Mouse (Mus musculus) CH12.LX (cell line): Measurements from ENCODE around the gene Ganc. TPM values are rescaled to one million over a fixed set of nuclear protein-coding genes. Genes with fewer than 3 reads are reported as not detected.

Experiments used
- DNase-seq: peaks from one replicate; pipeline ENCODE4 v3.0.0-alpha.2; 2013; ENCODE audit errors: extremely low read depth
- H3K27ac ChIP-seq: 2 replicates; pipeline ENCODE4 v1.5.1; 2012; ENCODE audit warnings: low read depth, mild to moderate bottlenecking, control low read depth, moderate library complexity; ENCODE audit not compliant: insufficient read depth
- H3K27me3 ChIP-seq: replicated peaks from 2 replicates; pipeline ENCODE3; 2012; ENCODE audit warnings: inconsistent platforms
- H3K36me3 ChIP-seq, 2 experiments: replicated peaks in 1 of 2; 2 replicates each; pipeline versions ENCODE3 to v1.6.1; 2012; ENCODE audit warnings: inconsistent platforms in 1 of 2, low read length in 1 of 2, mild to moderate bottlenecking in 1 of 2, mixed read lengths in 1 of 2, moderate library complexity in 1 of 2; ENCODE audit not compliant: control insufficient read depth in 1 of 2, insufficient read depth in 1 of 2
- H3K4me1 ChIP-seq, 2 experiments: 2 replicates each; pipeline ENCODE4 v1.6.1; 2012; ENCODE audit warnings: inconsistent platforms in 1 of 2, moderate library complexity in 1 of 2; ENCODE audit not compliant: insufficient read depth in 2 of 2, control insufficient read depth in 1 of 2
- H3K4me2 ChIP-seq: 2 replicates; pipeline ENCODE4 v1.6.1; 2012; ENCODE audit warnings: low read depth, mild to moderate bottlenecking, control low read depth; ENCODE audit not compliant: poor library complexity, insufficient read depth, severe bottlenecking
- H3K4me3 ChIP-seq, 3 experiments: fragments of 150-350 bp in 1 of 3; sonication (generic) in 1 of 3; replicated peaks in 1 of 3; 2 replicates each; pipeline versions ENCODE3 to v1.5.1; 2011 to 2012; ENCODE audit warnings: low read depth in 2 of 3, low read length in 2 of 3, mild to moderate bottlenecking in 2 of 3, moderate library complexity in 2 of 3, control low read depth in 1 of 3, improper control_type of control experiment in 1 of 3, inconsistent platforms in 1 of 3, mixed read lengths in 1 of 3; ENCODE audit not compliant: poor library complexity in 1 of 3
- H3K79me2 ChIP-seq: replicated peaks from 2 replicates; pipeline ENCODE4 v1.6.1; 2012; ENCODE audit warnings: mild to moderate bottlenecking, moderate library complexity; ENCODE audit not compliant: control insufficient read depth, poor library complexity, insufficient read depth, severe bottlenecking; ENCODE audit errors: extremely low read depth
- H3K9ac ChIP-seq: 2 replicates; pipeline ENCODE4 v1.6.1; 2012; ENCODE audit warnings: low read depth, mild to moderate bottlenecking, control low read depth, moderate library complexity; ENCODE audit not compliant: insufficient read depth
- H3K9me3 ChIP-seq: replicated peaks from 2 replicates; pipeline ENCODE3; 2012; ENCODE audit warnings: low read length, inconsistent platforms, mixed read lengths
- BHLHE40 ChIP-seq: IDR thresholded peaks from 2 replicates; pipeline ENCODE4 v1.6.1; 2011; ENCODE audit warnings: mild to moderate bottlenecking, low read depth, low read length, improper control_type of control experiment
- CHD2 ChIP-seq: IDR thresholded peaks from 2 replicates; pipeline ENCODE4 v1.6.1; 2011; ENCODE audit warnings: low read length, improper control_type of control experiment
- CTCF ChIP-seq, 2 experiments: IDR thresholded peaks in 1 of 2; conservative IDR thresholded peaks in 1 of 2; 2 replicates each; pipeline ENCODE4 v1.5.1; 2011 to 2012; ENCODE audit warnings: low read depth in 2 of 2, low read length in 2 of 2, improper control_type of control experiment in 1 of 2, inconsistent platforms in 1 of 2, mild to moderate bottlenecking in 1 of 2, moderate library complexity in 1 of 2
- ETS1 ChIP-seq: conservative IDR thresholded peaks from 2 replicates; pipeline ENCODE4 v1.6.1; 2012; ENCODE audit warnings: low read depth, mild to moderate bottlenecking, inconsistent platforms, low read length, improper control_type of control experiment, moderate library complexity
- HCFC1 ChIP-seq: IDR thresholded peaks from 2 replicates; pipeline ENCODE4 v1.6.1; 2012; ENCODE audit warnings: low read depth, mild to moderate bottlenecking, inconsistent platforms, low read length, improper control_type of control experiment
- IRF4 ChIP-seq: IDR thresholded peaks from 2 replicates; pipeline ENCODE4 v1.6.1; 2014; ENCODE audit warnings: low read depth, mild to moderate bottlenecking, inconsistent platforms, low read length, improper control_type of control experiment
- JUND ChIP-seq: conservative IDR thresholded peaks from 2 replicates; pipeline ENCODE4 v1.6.1; 2011; ENCODE audit warnings: low read depth, low read length, improper control_type of control experiment
- MAFK ChIP-seq: IDR thresholded peaks from 2 replicates; pipeline ENCODE4 v1.6.1; 2011; ENCODE audit warnings: low read length, improper control_type of control experiment; ENCODE audit not compliant: insufficient replicate concordance
- MYC ChIP-seq: IDR thresholded peaks from 2 replicates; pipeline ENCODE4 v1.6.1; 2011; ENCODE audit warnings: low read depth, mild to moderate bottlenecking, improper control_type of control experiment, low read length
- NELFE ChIP-seq: IDR thresholded peaks from 2 replicates; pipeline ENCODE4 v1.6.1; 2011; ENCODE audit warnings: low read depth, low read length, improper control_type of control experiment
- NRF1 ChIP-seq: IDR thresholded peaks from 2 replicates; pipeline ENCODE4 v1.6.1; 2014; ENCODE audit warnings: low read depth, mild to moderate bottlenecking, inconsistent platforms, low read length, improper control_type of control experiment, moderate library complexity
- RCOR1 ChIP-seq: conservative IDR thresholded peaks from 2 replicates; pipeline ENCODE4 v1.6.1; 2012; ENCODE audit warnings: low read depth, mild to moderate bottlenecking, inconsistent platforms, low read length, improper control_type of control experiment
- SMC3 ChIP-seq: IDR thresholded peaks from 2 replicates; pipeline ENCODE4 v1.6.1; 2011; ENCODE audit warnings: low read depth, low read length, improper control_type of control experiment
- TBP ChIP-seq: conservative IDR thresholded peaks from 2 replicates; pipeline ENCODE4 v1.6.1; 2011; ENCODE audit warnings: low read depth, low read length, improper control_type of control experiment
- UBTF ChIP-seq: IDR thresholded peaks from 2 replicates; pipeline ENCODE4 v1.6.1; 2012; ENCODE audit warnings: low read depth, mild to moderate bottlenecking, inconsistent platforms, low read length, improper control_type of control experiment, moderate library complexity
- USF1 ChIP-seq: IDR thresholded peaks from 2 replicates; pipeline ENCODE4 v1.6.1; 2014; ENCODE audit warnings: low read depth, mild to moderate bottlenecking, inconsistent platforms, low read length, improper control_type of control experiment
- ZC3H11A ChIP-seq: IDR thresholded peaks from 2 replicates; pipeline ENCODE4 v1.6.1; 2012; ENCODE audit warnings: low read depth, mild to moderate bottlenecking, inconsistent platforms, low read length, improper control_type of control experiment
- ZKSCAN1 ChIP-seq: IDR thresholded peaks from 2 replicates; pipeline ENCODE4 v1.6.1; 2012; ENCODE audit warnings: low read depth, inconsistent platforms, low read length, improper control_type of control experiment, borderline replicate concordance
- ZMIZ1 ChIP-seq: IDR thresholded peaks from 2 replicates; pipeline ENCODE4 v1.6.1; 2012; ENCODE audit warnings: low read depth, mild to moderate bottlenecking, inconsistent platforms, low read length, improper control_type of control experiment
- ZNF384 ChIP-seq: IDR thresholded peaks from 2 replicates; pipeline ENCODE4 v1.6.1; 2012; ENCODE audit warnings: low read depth, low read length, improper control_type of control experiment, inconsistent platforms
- dilution Hi-C: fragments of 300-500 bp; cut with MboI; formaldehyde crosslinking; loops from 2 replicates; pipeline ENCODE4 v1.14.3; 2020; ENCODE audit warnings: low sequenced_read_pairs; ENCODE audit not compliant: extremely low pct_unique_long_range_greater_than_20kb, extremely low pct_ligation_motif_present
- in situ Hi-C: fragments of 300-500 bp; cut with MboI; formaldehyde crosslinking; loops from 3 replicates; pipeline ENCODE4 v1.14.3; 2019; ENCODE audit warnings: low sequenced_read_pairs, low pct_ligation_motif_present, low pct_unique_long_range_greater_than_20kb, mixed read lengths
- polyA plus RNA-seq: library from polyadenylated mRNA; unstranded; fragments of >175 nt; gene quantifications from 2 replicates; pipeline ENCODE4 v1.2.1, GENCODE M21; 2012; ENCODE audit warnings: low read depth; ENCODE audit not compliant: insufficient read length
- total RNA-seq, 2 experiments: library from RNA; depleted of rRNA; stranded (reverse); fragments of 300-350 nt in 1 of 2; fragments of >200 nt in 1 of 2; gene quantifications; 2 replicates each; pipeline ENCODE4 v1.2.3; 2012 to 2014

The Ganc gene
- total and polyA plus RNA-seq, 3 experiments: 7.0 to 9.6 (median 9.5) TPM

DNA sequence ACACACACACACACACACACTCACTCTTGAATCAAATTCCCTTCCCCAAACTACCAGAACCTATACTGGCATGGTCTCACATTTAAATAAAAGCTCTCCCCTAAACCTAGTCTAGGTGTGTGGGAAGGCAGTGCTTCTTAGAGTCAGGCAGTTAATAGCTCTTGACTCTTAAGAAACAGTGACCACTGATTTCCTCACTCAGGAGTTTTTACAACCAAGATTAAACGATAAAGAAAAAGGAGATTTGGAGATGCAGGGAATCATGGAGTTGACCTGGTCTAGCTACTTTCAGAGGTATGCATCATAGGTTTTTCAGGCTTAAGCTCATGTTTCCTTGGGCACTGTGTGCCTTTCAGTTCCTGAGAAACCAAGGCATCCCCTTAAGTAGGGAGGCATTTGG is 17.4 kb upstream of the Ganc start:
- Histone ChIP-seq H3K4me1 (no peaks in the 10 kb centered on the region), H3K79me2 (no peaks in the 10 kb centered on the region), H3K27me3 (no peaks in the 10 kb centered on the region), H3K27ac (no peak overlapping the region), H3K4me3 (no peak overlapping the region), H3K9ac (no peak overlapping the region), H3K9me3 (no peaks in the 10 kb centered on the region), H3K36me3 (peaks cover 41 to 92% of the 10 kb centered on the region in 2 experiments), H3K4me2 (no peak overlapping the region)
- no peak for DNase-seq
- dilution Hi-C loops (no loop called here), in situ Hi-C loops (no loop called here)
- no peak for TF ChIP-seq USF1

- in situ Hi-C loops (no loop called here), dilution Hi-C loops (no loop called here)
- H3K4me2 ChIP-seq: no peak overlapping the region
- H3K9me3 ChIP-seq: no peaks in the 10 kb centered on the region
- no peak overlapping the region for H3K9ac ChIP-seq
- no peaks in the 10 kb centered on the region for H3K4me1 ChIP-seq
- no peaks in the 10 kb centered on the region for H3K27me3 ChIP-seq
- no peaks in the 10 kb centered on the region for H3K79me2 ChIP-seq
- DNase-seq: no peak
- peaks cover 41 to 89% of the 10 kb centered on the region in 2 experiments for H3K36me3 ChIP-seq
- no peak overlapping the region for H3K4me3 ChIP-seq
- no peak overlapping the region for H3K27ac ChIP-seq
- TF ChIP-seq MYC (no peak), ZC3H11A (no peak), RCOR1 (no peak), ZMIZ1 (no peak), HCFC1 (no peak), ETS1 (no peak), ZNF384 (no peak), ZKSCAN1 (no peak), BHLHE40 (no peak), SMC3 (no peak), MAFK (no peak), UBTF (no peak), IRF4 (no peak), TBP (no peak), NELFE (no peak)
These were observed 16.4 kb upstream of the Ganc start for GRCm38 (mm10) chr2:120387291-120387690.

DNA sequence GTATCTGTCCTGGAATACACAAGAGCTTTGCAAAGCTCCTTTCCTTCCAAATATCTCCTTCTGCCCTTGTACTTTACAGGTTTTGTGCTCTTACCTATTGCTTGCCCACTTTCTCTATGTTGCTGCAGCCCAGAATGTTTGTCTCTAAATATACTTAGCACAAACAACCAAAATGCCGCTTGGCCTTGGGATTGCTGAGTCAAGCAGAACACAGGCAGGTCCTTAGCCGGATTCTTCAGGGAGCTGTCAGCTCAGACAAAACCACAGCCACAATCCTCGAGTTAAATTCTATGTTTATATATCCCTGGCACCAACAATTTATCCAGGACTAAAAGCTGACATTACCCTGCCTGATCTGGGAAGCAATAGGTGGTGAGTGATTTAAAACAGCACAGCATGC is 14.3 kb upstream of the Ganc start:
- dilution Hi-C loops: no loop called here
- TF ChIP-seq USF1 (no peak), NRF1 (no peak), JUND (no peak), RCOR1 (no peak), CHD2 (no peak), IRF4 (no peak), TBP (no peak), CTCF (conservative IDR thresholded peaks at IDR 0.05 in 1 of 2, IDR thresholded peaks at IDR 0.05 in 1 of 2; ENCODE audit: low read depth in 2 of 2, low read length in 2 of 2) (no peak), UBTF (no peak), MAFK (no peak)
- TF ChIP-seq, all 38 proteins: peak for 0
- Histone ChIP-seq H3K36me3 (peaks cover 43 to 90% of the 10 kb centered on the region in 2 experiments), H3K9me3 (no peaks in the 10 kb centered on the region), H3K27ac (no peak overlapping the region), H3K4me3 (no peak overlapping the region), H3K27me3 (no peaks in the 10 kb centered on the region), H3K79me2 (no peaks in the 10 kb centered on the region), H3K4me2 (no peak overlapping the region), H3K4me1 (no peaks in the 10 kb centered on the region), H3K9ac (no peak overlapping the region)
- in situ Hi-C loops: no loop called here
- DNase-seq: no peak
